Mouse (Mus musculus) bone marrow, adult 2 months (tissue): ENCODE measurements around the gene Plet1. TPM values are rescaled to one million over a fixed set of nuclear protein-coding genes. Genes with fewer than 3 reads are reported as not detected.

ENCODE experiments used
- H3K27ac ChIP-seq: fragments of 200-500 bp; 2 replicates; pipeline ENCODE4 v1.5.1; 2012; ENCODE audit warnings: low read depth, mild to moderate bottlenecking, control low read depth, inconsistent platforms, low read length; ENCODE audit not compliant: control insufficient read depth, poor library complexity, insufficient read depth
- H3K4me1 ChIP-seq: fragments of 200-500 bp; 2 replicates; pipeline ENCODE4 v1.6.1; 2011; ENCODE audit warnings: low read length; ENCODE audit not compliant: control insufficient read depth, insufficient read depth
- H3K4me3 ChIP-seq: fragments of 200-500 bp; replicated peaks from 2 replicates; pipeline ENCODE3; 2011; ENCODE audit warnings: mild to moderate bottlenecking, low read depth, low read length, control low read depth; ENCODE audit not compliant: control insufficient read depth
- CTCF ChIP-seq: fragments of 200-500 bp; IDR thresholded peaks from 2 replicates; pipeline ENCODE4 v1.5.1; 2011; ENCODE audit warnings: low read length, control low read depth; ENCODE audit not compliant: control insufficient read depth, insufficient read depth
- POLR2A ChIP-seq: fragments of 200-500 bp; IDR thresholded peaks from 2 replicates; pipeline ENCODE4 v1.6.1; 2011; ENCODE audit warnings: low read depth, mild to moderate bottlenecking, control low read depth, low read length, borderline replicate concordance; ENCODE audit not compliant: control insufficient read depth
- WGBS: fragments of 180-500 bp; shearing (Covaris S2); methylation state at CpG from one replicate; pipeline ENCODE4 v1.1.7; 2018; 5-methylcytosine and 5-hydroxymethylcytosine counted together
- polyA plus RNA-seq: library from polyadenylated mRNA; stranded (reverse); fragments of >200 nt; gene quantifications from 2 replicates; pipeline ENCODE4 v1.2.4, GENCODE M21; 2011; ENCODE audit warnings: low replicate concordance; ENCODE audit not compliant: missing spikeins, insufficient read depth, insufficient read length

Gene Plet1
- polyA plus RNA-seq, 1 experiment = 1.5 TPM

- no peak for TF ChIP-seq CTCF
- no peak for TF ChIP-seq POLR2A
- 11% methylated on average over 5 of the region's 5 CpGs for WGBS
- peak overlapping the region; percentile 28 for H3K4me3 ChIP-seq
Observed at GRCm38 (mm10) chr9:50547859-50548478, 53.6 kb downstream of the Plet1 start.

DNA sequence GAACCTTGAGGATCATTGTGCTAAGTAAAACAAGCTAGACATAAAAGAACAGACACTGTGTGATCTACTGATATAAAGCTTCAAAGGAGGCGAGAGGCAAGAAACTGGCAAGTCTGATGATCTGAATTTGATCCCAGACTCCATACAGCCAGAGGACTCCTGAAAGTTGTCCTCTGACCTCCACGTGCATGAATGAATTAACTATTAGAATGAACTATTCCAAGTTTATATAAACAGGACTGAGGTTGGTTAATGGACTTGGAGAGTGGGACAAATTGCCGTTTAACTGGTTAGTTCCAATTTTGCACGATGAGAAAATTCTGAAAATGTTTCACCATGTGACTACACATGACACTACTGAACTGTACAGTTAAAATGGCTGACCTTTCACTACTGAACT, 54.6 kb downstream of the Plet1 start:
- no peak for TF ChIP-seq POLR2A
- TF ChIP-seq CTCF = no peak
- WGBS = 74% methylated on average over 4 of the region's 4 CpGs
- Histone ChIP-seq H3K4me1 (no peaks in the 10 kb centered on the region; the same call in 1 of the 2 replicates), H3K27ac (no peak overlapping the region), H3K4me3 (no peak overlapping the region)

More at GRCm38 (mm10) chr9:50547859-50548478, 53.6 kb downstream of the Plet1 start:
- peak overlapping the region; percentile 42; the same call in 1 of the 2 replicates for H3K27ac ChIP-seq
- H3K4me1 ChIP-seq = no peaks in the 10 kb centered on the region; the same call in 1 of the 2 replicates

DNA sequence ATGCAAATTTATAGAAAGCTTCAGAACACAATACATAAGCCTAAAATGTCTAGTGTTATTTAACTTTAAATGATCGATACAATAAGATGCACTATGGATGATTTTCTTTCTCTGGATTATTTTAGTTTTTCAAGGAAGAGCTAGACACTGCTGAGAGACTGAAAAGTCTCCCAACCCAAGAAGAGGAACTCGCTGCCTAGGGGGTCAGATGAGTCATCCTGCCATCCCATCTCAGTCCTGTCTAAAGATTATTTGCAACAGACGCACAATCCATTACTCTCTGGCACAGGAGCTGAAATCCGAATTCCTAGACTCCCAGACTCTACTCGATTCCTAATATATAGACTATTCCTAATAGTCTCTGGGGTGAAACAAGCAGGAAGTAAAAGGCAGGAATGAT, 57.9 kb downstream of the Plet1 start:
- WGBS = 43% methylated on average over 5 of the region's 5 CpGs
- no peak overlapping the region for H3K4me3 ChIP-seq
- no peaks in the 10 kb centered on the region; the same call in 1 of the 2 replicates for H3K4me1 ChIP-seq
- no peak overlapping the region for H3K27ac ChIP-seq
- TF ChIP-seq POLR2A (no peak), CTCF (no peak)

GRCm38 (mm10) chr9:50553547-50553946, 59.2 kb downstream of the Plet1 start:
- Histone ChIP-seq H3K27ac (no peak overlapping the region), H3K4me1 (no peaks in the 10 kb centered on the region; the same call in 1 of the 2 replicates), H3K4me3 (no peak overlapping the region)
- TF ChIP-seq POLR2A = no peak
- 1% methylated on average over 2 of the region's 2 CpGs for WGBS

GRCm38 (mm10) chr9:50554241-50555093, 60.1 kb downstream of the Plet1 start, which contains the start of gene Il18:
Il18 (plus strand) TSS chr9:50554827.
- Histone ChIP-seq H3K27ac (peak within 1 kb of the TSS; percentile 32), H3K4me3 (peak within 1 kb of the TSS; percentile 59), H3K4me1 (no peaks in the 10 kb centered on the region; the same call in 1 of the 2 replicates)
- WGBS = 22% methylated on average over 12 of the region's 12 CpGs
- no peak for TF ChIP-seq POLR2A
- TF ChIP-seq CTCF = no peak

- whole genome bisulfite sequencing = 56% methylated on average over 2 of the region's 2 CpGs
- Histone ChIP-seq H3K4me1 (no peaks in the 10 kb centered on the region; the same call in 1 of the 2 replicates), H3K27ac (peak within 1 kb of the TSS; percentile 32), H3K4me3 (peak within 1 kb of the TSS; percentile 59)
- TF ChIP-seq CTCF (no peak), POLR2A (no peak)
Observed at GRCm38 (mm10) chr9:50555094-50555446, 60.7 kb downstream of the Plet1 start, which contains the start of gene Bco2. Bco2 (minus strand) TSS chr9:50555181.

Other genes starting within 250 kb of the Plet1 start
- 536 and 982 TPM in 2 replicates for gene Rpl10-ps3, start 149.6 kb upstream of the Plet1 start, polyA plus RNA-seq
- gene Pts, start 34.2 kb downstream of the Plet1 start, polyA plus RNA-seq = 14.5 and 35.7 TPM in 2 replicates
- gene Il18, start 60.3 kb downstream of the Plet1 start, polyA plus RNA-seq = 11.9 and 18.4 TPM in 2 replicates
- gene Bco2, start 60.7 kb downstream of the Plet1 start, polyA plus RNA-seq = 1.1 and 1.9 TPM in 2 replicates
- not detected in 2 replicates for gene Tex12, start 66.8 kb downstream of the Plet1 start, polyA plus RNA-seq
- 63.1 and 65.6 TPM in 2 replicates for gene Sdhd, start 109.3 kb downstream of the Plet1 start, polyA plus RNA-seq
- gene Timm8b, start 109.4 kb downstream of the Plet1 start, polyA plus RNA-seq = 41.7 and 54.8 TPM in 2 replicates
- 2.5 TPM in 1 of 2 replicates, not detected in the other for gene Pih1d2, start 122.8 kb downstream of the Plet1 start, polyA plus RNA-seq
- gene Nkapd1, start 122.9 kb downstream of the Plet1 start, polyA plus RNA-seq = 6.1 and 13.0 TPM in 2 replicates
- gene Dlat, start 165.3 kb downstream of the Plet1 start, polyA plus RNA-seq = 13.0 and 13.8 TPM in 2 replicates
- 0.29 TPM in 1 of 2 replicates, not detected in the other for gene Dixdc1, start 245.0 kb downstream of the Plet1 start, polyA plus RNA-seq